Mouse (Mus musculus): ENCODE measurements around the gene Mfsd6. TPM values are rescaled to one million over a fixed set of nuclear protein-coding genes. Genes with fewer than 3 reads are reported as not detected.

Mfsd6 gene
- polyA plus RNA-seq, 1 experiment, result 2.3 TPM

DNA sequence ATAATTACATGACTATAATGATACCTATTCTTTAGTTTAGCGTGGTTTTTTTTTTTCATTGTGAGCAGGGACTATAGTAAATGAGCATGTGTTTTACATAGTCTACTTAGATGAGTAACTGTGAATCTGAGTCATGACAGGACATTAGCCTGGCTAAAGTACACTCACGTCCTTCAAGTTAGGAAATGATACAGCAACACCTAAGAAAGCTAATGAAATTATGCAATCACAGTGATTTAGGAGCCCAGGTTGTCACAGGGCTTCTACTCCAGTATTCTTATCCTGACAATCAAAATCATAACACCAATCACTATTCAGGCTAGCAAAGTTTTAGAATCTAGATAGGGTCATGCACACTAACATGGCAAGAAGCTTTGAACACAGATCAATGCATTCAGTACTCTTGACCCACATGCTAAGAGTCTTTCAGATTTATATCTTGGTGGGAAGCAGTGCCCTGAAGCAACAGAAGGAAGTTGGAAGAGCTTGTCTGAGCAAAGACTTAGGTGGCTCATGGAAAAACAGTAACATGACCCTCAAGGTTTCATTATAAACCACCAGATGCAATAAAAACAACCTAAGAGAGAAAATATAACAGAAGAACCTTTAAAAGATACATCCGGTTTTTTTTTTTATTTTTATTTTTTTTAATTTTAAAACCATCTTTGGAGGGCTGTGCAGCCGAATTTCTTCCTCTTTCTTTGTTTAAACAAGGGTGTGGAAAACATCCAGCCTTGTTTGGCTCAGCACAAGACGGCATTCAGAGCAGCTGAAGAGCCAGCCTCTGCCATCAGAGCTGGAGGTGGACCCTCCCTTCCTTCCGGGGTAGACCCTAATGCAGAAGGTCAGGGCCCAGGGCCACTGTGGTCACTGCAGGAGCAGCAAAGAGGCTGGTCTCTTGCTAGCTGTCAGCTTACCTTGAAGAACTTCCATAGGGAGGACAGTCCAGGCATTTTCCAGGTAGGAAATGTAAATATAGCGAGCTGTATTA, 51.4 kb downstream of the Mfsd6 start:
- 0 out of 2 replicates have a peak overlapping the region, but pooled peaks have one; percentile 42 for H3K27ac ChIP-seq (replicated peaks; ENCODE audit: low read depth, low read length)
- no peak overlapping the region for H3K4me3 ChIP-seq (ENCODE audit: insufficient read depth, low read depth, low read length)
- peaks cover 3% of the 10 kb centered on the region; the same call in 1 of the 2 replicates for H3K4me1 ChIP-seq (ENCODE audit: control insufficient read depth, insufficient read depth, insufficient read length, low read length)

- Histone ChIP-seq H3K4me3 (ENCODE audit: insufficient read depth, low read depth, low read length) (no peak overlapping the region), H3K27ac (replicated peaks; ENCODE audit: low read depth, low read length) (no peak overlapping the region), H3K4me1 (ENCODE audit: control insufficient read depth, insufficient read depth, insufficient read length, low read length) (peaks cover 2% of the 10 kb centered on the region; the same call in 1 of the 2 replicates)
These were observed 57.3 kb downstream of the Mfsd6 start for GRCm38 (mm10) chr1:52669931-52670330.

- H3K4me3 ChIP-seq (ENCODE audit: insufficient read depth, low read depth, low read length), result no peak overlapping the region
- H3K27ac ChIP-seq (replicated peaks; ENCODE audit: low read depth, low read length), result no peak overlapping the region
- H3K4me1 ChIP-seq (ENCODE audit: control insufficient read depth, insufficient read depth, insufficient read length, low read length), result peaks cover 2% of the 10 kb centered on the region; the same call in 1 of the 2 replicates
These were observed 58.4 kb downstream of the Mfsd6 start for GRCm38 (mm10) chr1:52668743-52669323.

- Histone ChIP-seq H3K4me1 (ENCODE audit: control insufficient read depth, insufficient read depth, insufficient read length, low read length) (no peaks in the 10 kb centered on the region), H3K27ac (replicated peaks; ENCODE audit: low read depth, low read length) (no peak overlapping the region), H3K4me3 (ENCODE audit: insufficient read depth, low read depth, low read length) (no peak overlapping the region)
These were observed 64.0 kb downstream of the Mfsd6 start for GRCm38 (mm10) chr1:52663228-52663627.

GRCm38 (mm10) chr1:52660765-52661164, 66.5 kb downstream of the Mfsd6 start:
- H3K4me1 ChIP-seq (ENCODE audit: control insufficient read depth, insufficient read depth, insufficient read length, low read length), result no peaks in the 10 kb centered on the region
- H3K27ac ChIP-seq (replicated peaks; ENCODE audit: low read depth, low read length), result no peak overlapping the region

DNA sequence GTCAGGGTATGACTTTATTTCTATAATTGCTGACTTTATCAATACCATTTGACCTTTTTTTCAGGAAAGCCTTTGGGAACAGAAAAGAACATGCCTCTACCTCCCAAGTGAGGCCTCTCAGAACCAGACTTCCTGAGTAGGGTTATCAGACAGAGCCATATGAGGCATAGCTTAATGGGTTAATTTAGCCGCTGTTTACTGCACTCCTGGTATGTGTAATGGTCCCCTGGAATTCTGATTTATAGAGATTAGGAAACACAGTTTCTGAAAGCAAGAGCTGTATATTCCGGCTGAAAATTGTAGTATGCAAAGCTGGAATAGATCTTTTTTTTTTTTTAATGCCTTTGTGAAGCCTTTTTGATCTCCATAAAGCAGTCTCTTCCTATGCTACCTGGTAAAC, 67.0 kb downstream of the Mfsd6 start:
- Histone ChIP-seq H3K27ac (replicated peaks; ENCODE audit: low read depth, low read length) (no peak overlapping the region), H3K4me1 (ENCODE audit: control insufficient read depth, insufficient read depth, insufficient read length, low read length) (peaks cover under 1% of the 10 kb centered on the region; the same call in 1 of the 2 replicates), H3K4me3 (ENCODE audit: insufficient read depth, low read depth, low read length) (no peak overlapping the region)

More at GRCm38 (mm10) chr1:52660765-52661164, 66.5 kb downstream of the Mfsd6 start:
- no peak overlapping the region for H3K4me3 ChIP-seq (ENCODE audit: insufficient read depth, low read depth, low read length)

DNA sequence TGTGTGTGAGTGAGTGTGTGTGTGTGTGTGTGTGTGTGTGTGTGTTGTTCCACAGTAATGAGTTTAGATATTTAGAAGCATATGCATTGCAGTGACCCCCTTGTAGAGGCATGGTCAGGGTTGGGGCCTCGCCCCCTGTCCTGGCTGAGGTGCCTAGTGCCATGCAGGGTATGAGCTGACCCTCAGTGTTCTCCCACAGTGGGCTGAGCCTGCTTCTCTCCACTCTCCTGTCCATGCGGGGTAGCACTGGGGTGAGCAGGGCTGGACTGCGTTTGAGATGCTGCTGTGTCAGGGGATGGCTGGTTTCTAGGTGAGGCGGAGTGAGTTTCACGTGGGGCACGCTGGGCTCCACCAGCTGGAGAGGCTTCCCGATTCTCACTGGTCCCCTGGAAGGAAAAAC, 69.1 kb downstream of the Mfsd6 start:
- Histone ChIP-seq H3K4me3 (ENCODE audit: insufficient read depth, low read depth, low read length) (no peak overlapping the region), H3K4me1 (ENCODE audit: control insufficient read depth, insufficient read depth, insufficient read length, low read length) (peaks cover 2% of the 10 kb centered on the region; the same call in 1 of the 2 replicates), H3K27ac (replicated peaks; ENCODE audit: low read depth, low read length) (no peak overlapping the region)

DNA sequence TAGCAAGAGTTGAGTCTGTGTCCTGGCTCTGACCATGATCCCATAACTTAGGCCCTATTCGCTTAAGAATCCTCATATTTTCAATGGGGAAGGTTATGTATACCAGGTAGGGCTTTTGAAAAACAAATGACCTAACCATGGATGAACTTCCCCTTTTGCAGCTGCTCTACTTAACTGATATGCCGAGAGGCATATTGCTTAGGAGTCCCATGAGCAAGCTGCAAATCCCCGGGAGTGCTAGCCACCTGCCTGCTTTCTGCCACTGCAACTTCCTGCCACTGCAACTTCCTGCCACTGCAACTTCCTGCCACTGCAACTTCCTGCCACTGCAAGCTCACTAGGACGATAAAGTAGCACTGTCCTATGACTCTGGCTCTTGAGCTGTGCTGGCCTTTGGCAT, 72.1 kb downstream of the Mfsd6 start:
- H3K4me1 ChIP-seq (ENCODE audit: control insufficient read depth, insufficient read depth, insufficient read length, low read length), result peaks cover 2% of the 10 kb centered on the region; the same call in 1 of the 2 replicates
- H3K4me3 ChIP-seq (ENCODE audit: insufficient read depth, low read depth, low read length), result no peak overlapping the region
- no peak overlapping the region for H3K27ac ChIP-seq (replicated peaks; ENCODE audit: low read depth, low read length)

GRCm38 (mm10) chr1:52653366-52653765, 73.9 kb downstream of the Mfsd6 start:
- Histone ChIP-seq H3K4me3 (ENCODE audit: insufficient read depth, low read depth, low read length) (no peak overlapping the region), H3K27ac (replicated peaks; ENCODE audit: low read depth, low read length) (no peak overlapping the region)

GRCm38 (mm10) chr1:52652601-52653253, 74.5 kb downstream of the Mfsd6 start:
- no peak overlapping the region for H3K27ac ChIP-seq (replicated peaks; ENCODE audit: low read depth, low read length)
- H3K4me3 ChIP-seq (ENCODE audit: insufficient read depth, low read depth, low read length), result no peak overlapping the region
- H3K4me1 ChIP-seq (ENCODE audit: control insufficient read depth, insufficient read depth, insufficient read length, low read length), result peaks cover 2% of the 10 kb centered on the region; the same call in 1 of the 2 replicates

More at GRCm38 (mm10) chr1:52653366-52653765, 73.9 kb downstream of the Mfsd6 start:
- peaks cover 2% of the 10 kb centered on the region; the same call in 1 of the 2 replicates for H3K4me1 ChIP-seq (ENCODE audit: control insufficient read depth, insufficient read depth, insufficient read length, low read length)

GRCm38 (mm10) chr1:52650066-52650465, 77.2 kb downstream of the Mfsd6 start:
- no peaks in the 10 kb centered on the region for H3K4me1 ChIP-seq (ENCODE audit: control insufficient read depth, insufficient read depth, insufficient read length, low read length)
- no peak overlapping the region for H3K27ac ChIP-seq (replicated peaks; ENCODE audit: low read depth, low read length)
- no peak overlapping the region for H3K4me3 ChIP-seq (ENCODE audit: insufficient read depth, low read depth, low read length)

DNA sequence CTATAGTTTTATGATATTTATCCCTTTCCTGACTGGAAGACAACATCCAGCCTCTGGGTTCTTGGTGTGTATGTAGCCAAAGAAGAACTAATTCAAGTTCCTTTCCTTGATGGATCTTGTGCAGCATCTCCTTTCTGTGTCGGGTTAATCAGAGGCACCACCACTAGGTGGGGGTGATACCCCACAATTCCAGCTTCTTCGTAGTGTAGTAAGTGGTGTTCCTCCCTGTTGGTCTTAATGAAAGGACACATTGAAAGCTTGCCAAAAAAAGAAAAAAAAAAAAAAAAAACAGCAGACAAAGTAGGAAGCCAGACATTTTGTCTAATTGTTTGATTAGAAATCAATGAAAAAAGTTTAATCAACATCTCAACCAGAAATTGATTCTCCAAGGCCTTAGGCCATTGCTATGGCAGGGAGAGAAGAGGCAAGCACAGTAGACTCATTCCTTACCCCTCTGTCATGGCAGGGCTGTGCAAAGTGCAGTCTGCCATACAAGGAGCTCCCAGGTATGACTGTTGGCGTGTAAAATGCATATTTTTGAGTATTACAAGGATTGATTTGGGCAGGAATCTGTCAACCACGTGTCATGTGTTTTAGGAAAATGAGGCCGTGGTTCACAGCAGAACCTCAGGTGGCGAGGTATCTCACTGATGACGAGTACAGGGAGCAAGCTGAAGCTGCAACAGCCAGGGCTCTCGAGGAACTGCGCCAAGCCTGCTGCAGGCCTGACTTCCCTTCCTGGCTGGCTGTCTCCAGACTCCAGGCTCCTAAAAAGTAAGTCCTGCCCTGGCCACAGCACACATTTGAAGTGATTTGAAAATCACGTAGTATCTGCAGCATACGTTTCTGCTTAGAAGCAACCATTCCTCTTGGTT, 78.9 kb downstream of the Mfsd6 start:
- no peaks in the 10 kb centered on the region for H3K4me1 ChIP-seq (ENCODE audit: control insufficient read depth, insufficient read depth, insufficient read length, low read length)

DNA sequence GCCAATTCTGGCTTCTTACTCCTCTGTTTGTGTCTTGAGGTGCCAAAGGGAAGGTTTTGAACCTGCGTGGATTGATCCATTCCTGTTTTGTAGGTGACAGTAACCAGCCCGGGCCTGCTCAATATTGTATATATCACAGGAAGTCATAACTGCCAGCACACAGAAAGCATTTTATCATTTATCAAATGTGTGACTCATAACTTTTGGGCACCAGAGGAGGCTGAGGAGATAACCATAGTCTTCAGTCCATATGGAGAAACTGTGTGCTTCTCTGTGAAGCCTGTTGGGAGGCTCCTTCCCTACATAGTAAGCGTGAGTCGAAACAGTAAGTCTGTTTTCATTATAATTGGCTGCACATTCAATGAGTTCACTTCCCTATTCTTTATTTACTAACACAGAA, 86.5 kb downstream of the Mfsd6 start:
- H3K4me1 ChIP-seq (ENCODE audit: control insufficient read depth, insufficient read depth, insufficient read length, low read length), result no peaks in the 10 kb centered on the region
- no peak overlapping the region for H3K4me3 ChIP-seq (ENCODE audit: insufficient read depth, low read depth, low read length)
- no peak overlapping the region for H3K27ac ChIP-seq (replicated peaks; ENCODE audit: low read depth, low read length)

More for the DNA sequence above, 78.9 kb downstream of the Mfsd6 start:
- H3K4me3 ChIP-seq (ENCODE audit: insufficient read depth, low read depth, low read length), result no peak overlapping the region
- no peak overlapping the region for H3K27ac ChIP-seq (replicated peaks; ENCODE audit: low read depth, low read length)

GRCm38 (mm10) chr1:52640266-52640665, 87.0 kb downstream of the Mfsd6 start:
- H3K4me3 ChIP-seq (ENCODE audit: insufficient read depth, low read depth, low read length), result no peak overlapping the region

More at GRCm38 (mm10) chr1:52640266-52640665, 87.0 kb downstream of the Mfsd6 start:
- Histone ChIP-seq H3K4me1 (ENCODE audit: control insufficient read depth, insufficient read depth, insufficient read length, low read length) (no peaks in the 10 kb centered on the region), H3K27ac (replicated peaks; ENCODE audit: low read depth, low read length) (no peak overlapping the region)
